27 mouse cellular contexts compared by ENCODE assay signal in the genomic region with DNA sequence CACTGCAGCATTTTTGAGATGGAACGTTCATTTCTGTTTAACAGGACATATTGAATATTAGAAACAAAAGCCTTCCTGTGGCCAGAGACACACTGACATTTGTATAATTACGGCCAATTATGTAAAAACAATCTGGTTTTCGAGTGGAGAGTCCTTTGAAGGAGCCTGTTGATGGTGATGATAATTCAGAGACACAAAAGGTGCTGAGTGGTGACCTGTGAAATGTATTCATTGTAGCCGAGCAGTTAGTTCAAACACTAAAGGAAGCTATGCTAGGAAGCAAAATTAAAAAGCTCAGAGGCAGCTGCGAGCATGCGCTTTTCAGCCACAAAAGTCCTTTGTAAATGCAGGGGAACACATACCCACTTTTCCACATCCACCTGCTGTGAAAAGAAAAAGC.
DNase-seq lines count a peak whose midpoint lies in the region; ATAC-seq and TF ChIP-seq lines count a peak whose summit lies in the region.
"Had no signal": no experiment of that assay in that cellular context is flagged by ENCODE, and none has a peak within 500 bp of the region (broad histone marks: within the 10 kb centered on the region; RNA-seq: fewer than 3 reads in every experiment).

No protein-coding gene starts in this region.

- H3K4me3 ChIP-seq in kidney, embryonic 14.5 days (ENCODE audit: low read length) = no peak overlapping the region
- H3K4me3 ChIP-seq in neural tube, embryonic 15.5 days (replicated peaks) = no peak overlapping the region
- H3K4me3 ChIP-seq in forebrain, postnatal 0 days (ENCODE audit: low read depth, low read length) = 0 out of 2 replicates have a peak overlapping the region, but pooled peaks have one; percentile 1
- H3K4me3 ChIP-seq in heart, embryonic 12.5 days = no peak overlapping the region
- H3K4me3 ChIP-seq: embryonic facial prominence, embryonic 10.5 days; limb, embryonic 10.5 days; liver, embryonic 15.5 days; midbrain, embryonic 10.5 days; neural tube, embryonic 12.5 days; stomach, embryonic 15.5 days had no signal

- ATAC-seq in kidney, embryonic 14.5 days (ENCODE audit: low FRiP score, low TSS enrichment) = no peak
- no peak for ATAC-seq in neural tube, embryonic 15.5 days (ENCODE audit: low FRiP score)
- ATAC-seq in forebrain, postnatal 0 days = no peak
- no peak for ATAC-seq in heart, embryonic 12.5 days (ENCODE audit: insufficient number of reproducible peaks, low FRiP score)
- ATAC-seq: CD4-positive, CD25-positive, alpha-beta regulatory T cell, adult 4 months; inflammation-experienced regulatory T-cells, adult 6 months; lung, postnatal 0 days had no signal

- no peaks in the 10 kb centered on the region for H3K36me3 ChIP-seq in kidney, embryonic 14.5 days (ENCODE audit: control insufficient read depth, insufficient read depth, low read length)
- H3K36me3 ChIP-seq in neural tube, embryonic 15.5 days = no peaks in the 10 kb centered on the region
- no peaks in the 10 kb centered on the region for H3K36me3 ChIP-seq in forebrain, postnatal 0 days (ENCODE audit: insufficient read depth)
- 0 out of 2 replicates have a peak, but pooled peaks cover 3% of the 10 kb centered on the region for H3K36me3 ChIP-seq in heart, embryonic 12.5 days
- H3K36me3 ChIP-seq: embryonic facial prominence, embryonic 10.5 days; limb, embryonic 10.5 days; liver, embryonic 15.5 days; midbrain, embryonic 10.5 days; neural tube, embryonic 12.5 days; stomach, embryonic 15.5 days had no signal

- no peaks in the 10 kb centered on the region for H3K9me3 ChIP-seq in kidney, embryonic 14.5 days (ENCODE audit: control insufficient read depth, low read length)
- no peaks in the 10 kb centered on the region for H3K9me3 ChIP-seq in neural tube, embryonic 15.5 days (replicated peaks)
- no peaks in the 10 kb centered on the region for H3K9me3 ChIP-seq in forebrain, postnatal 0 days (ENCODE audit: low read length)
- peaks cover 3% of the 10 kb centered on the region; the same call in 1 of the 2 replicates for H3K9me3 ChIP-seq in heart, embryonic 12.5 days (replicated peaks)
- H3K9me3 ChIP-seq: embryonic facial prominence, embryonic 10.5 days; limb, embryonic 10.5 days; liver, embryonic 15.5 days; midbrain, embryonic 10.5 days; neural tube, embryonic 12.5 days; stomach, embryonic 15.5 days had no signal

- H3K4me1 ChIP-seq in kidney, embryonic 14.5 days (ENCODE audit: control insufficient read depth, insufficient read depth, low read length) = no peaks in the 10 kb centered on the region
- peaks cover 6% of the 10 kb centered on the region; the same call in 1 of the 2 replicates for H3K4me1 ChIP-seq in neural tube, embryonic 15.5 days
- no peaks in the 10 kb centered on the region for H3K4me1 ChIP-seq in forebrain, postnatal 0 days (ENCODE audit: insufficient read depth)
- H3K4me1 ChIP-seq in heart, embryonic 12.5 days (replicated peaks) = peaks cover 11% of the 10 kb centered on the region
- H3K4me1 ChIP-seq: embryonic facial prominence, embryonic 10.5 days; limb, embryonic 10.5 days; liver, embryonic 15.5 days; neural tube, embryonic 12.5 days; stomach, embryonic 15.5 days had no signal

- no peak for DNase-seq in kidney, postnatal 25 days
- DNase-seq in neural tube, embryonic 10.5 days (ENCODE audit: extremely low spot score, low spot score) = no peak
- no peak for DNase-seq in forebrain, postnatal 0 days
- DNase-seq in retina, postnatal 1 day = peak; percentile 51
- DNase-seq in frontal cortex, postnatal 25 days (ENCODE audit: low spot score in 2 of 2) = no peak
- DNase-seq: adrenal gland, postnatal 25 days; cerebellum, adult 11 months; cerebellum, postnatal 10 days; gastrocnemius, postnatal 25 days; heart, adult 18-20 months; kidney, adult 18-20 months; liver; right cerebral cortex, adult 18-20 months; right cerebral cortex, postnatal 4 days; thymus, postnatal 25 days had no signal

- TF ChIP-seq CTCF in forebrain, postnatal 0 days (IDR thresholded peaks at IDR 0.05; ENCODE audit: low read depth) = no peak

- WGBS in kidney, embryonic 14.5 days = 50% methylated on average over 6 of the region's 6 CpGs
- WGBS in neural tube, embryonic 15.5 days = 27% methylated on average over 6 of the region's 6 CpGs
- WGBS in forebrain, postnatal 0 days = 12% methylated on average over 6 of the region's 6 CpGs
- 71% methylated on average over 6 of the region's 6 CpGs for WGBS in heart, embryonic 12.5 days

- H3K9ac ChIP-seq in kidney, embryonic 14.5 days (ENCODE audit: low read depth, low read length) = no peak overlapping the region
- no peak overlapping the region for H3K9ac ChIP-seq in neural tube, embryonic 15.5 days (replicated peaks)
- no peak overlapping the region for H3K9ac ChIP-seq in forebrain, postnatal 0 days
- no peak overlapping the region for H3K9ac ChIP-seq in heart, embryonic 12.5 days
- H3K9ac ChIP-seq: liver, embryonic 15.5 days; neural tube, embryonic 12.5 days; stomach, embryonic 15.5 days had no signal

- no peaks in the 10 kb centered on the region for H3K27me3 ChIP-seq in kidney, embryonic 14.5 days (ENCODE audit: control insufficient read depth, insufficient read depth, low read length)
- no peaks in the 10 kb centered on the region for H3K27me3 ChIP-seq in neural tube, embryonic 15.5 days (replicated peaks)
- H3K27me3 ChIP-seq in forebrain, postnatal 0 days (ENCODE audit: insufficient read depth, low read length) = no peaks in the 10 kb centered on the region
- H3K27me3 ChIP-seq in heart, embryonic 12.5 days (replicated peaks) = no peaks in the 10 kb centered on the region
- H3K27me3 ChIP-seq: liver, embryonic 15.5 days; neural tube, embryonic 12.5 days; stomach, embryonic 15.5 days had no signal

- H3K27ac ChIP-seq in kidney, embryonic 14.5 days (ENCODE audit: low read depth, low read length) = no peak overlapping the region
- H3K27ac ChIP-seq in neural tube, embryonic 15.5 days (replicated peaks) = no peak overlapping the region
- no peak overlapping the region for H3K27ac ChIP-seq in forebrain, postnatal 0 days (ENCODE audit: low read depth, low read length)
- no peak overlapping the region for H3K27ac ChIP-seq in heart, embryonic 12.5 days (ENCODE audit: poor library complexity, severe bottlenecking)
- H3K27ac ChIP-seq: embryonic facial prominence, embryonic 10.5 days; limb, embryonic 10.5 days; liver, embryonic 15.5 days; midbrain, embryonic 10.5 days; neural tube, embryonic 12.5 days; stomach, embryonic 15.5 days had no signal

- H3K4me2 ChIP-seq in kidney, embryonic 14.5 days (replicated peaks; ENCODE audit: low read depth, low read length) = peak overlapping the region; percentile 19
- peak overlapping the region; percentile 26 for H3K4me2 ChIP-seq in neural tube, embryonic 15.5 days
- H3K4me2 ChIP-seq in forebrain, postnatal 0 days (ENCODE audit: low read depth) = peak overlapping the region; percentile 25; the same call in 1 of the 2 replicates
- H3K4me2 ChIP-seq in heart, embryonic 12.5 days = no peak overlapping the region
- H3K4me2 ChIP-seq: liver, embryonic 15.5 days; neural tube, embryonic 12.5 days; stomach, embryonic 15.5 days had no signal
